Mouse (Mus musculus) left cerebral cortex, adult 9 months (tissue): ENCODE measurements at regions not wholly inside any gene's neighbourhood (a gene's known extent, or its start where the extent isn't known, plus 50 kb on each side); places are given as distances from the start of the nearest gene placed in this dataset.

Experiments used
- DNase-seq, 2 experiments: peaks; one replicate each; pipeline ENCODE4 v3.0.0; 2022; ENCODE audit warnings: low spot score in 2 of 2

DNA sequence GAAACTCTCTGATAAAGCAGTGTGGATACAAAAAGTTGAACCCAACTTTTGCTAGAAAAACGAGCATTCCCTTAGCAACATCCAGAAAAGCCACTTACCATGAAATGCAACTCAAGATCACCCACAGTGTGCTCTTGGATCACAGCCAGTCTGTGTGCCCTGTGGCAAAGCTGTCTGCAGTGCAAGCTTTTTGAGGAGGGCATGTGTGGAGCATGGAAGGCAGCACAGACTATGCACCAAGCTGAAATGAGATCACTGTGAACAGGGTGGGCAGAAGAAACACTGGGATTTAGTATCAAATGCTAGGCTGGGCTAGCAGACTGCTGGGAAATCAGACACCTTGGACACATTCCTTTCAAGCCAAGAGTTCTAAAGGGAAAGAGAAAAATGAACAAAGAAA is 162.4 kb downstream of the Sim1 start:
- DNase-seq = no peak

DNA sequence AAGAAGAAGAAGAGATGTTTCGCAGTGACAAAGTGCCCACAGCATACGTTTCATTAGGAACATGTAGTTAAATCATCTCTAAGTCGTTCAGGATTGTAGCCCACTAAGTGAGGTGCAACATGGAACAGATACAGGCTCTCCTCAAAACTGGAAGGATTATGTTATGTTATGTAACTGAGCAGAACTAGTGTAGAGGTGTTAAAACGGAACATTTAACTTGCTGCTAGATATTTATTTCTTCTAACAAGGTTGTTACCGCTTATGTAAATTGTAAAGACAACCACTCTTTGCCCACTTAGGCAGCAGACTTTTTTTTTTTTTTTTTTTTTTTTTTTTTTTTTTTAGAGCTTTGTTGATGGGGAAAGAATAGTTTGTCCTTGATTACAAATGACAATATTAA is 163.8 kb downstream of the Sim1 start:
- no peak for DNase-seq

DNA sequence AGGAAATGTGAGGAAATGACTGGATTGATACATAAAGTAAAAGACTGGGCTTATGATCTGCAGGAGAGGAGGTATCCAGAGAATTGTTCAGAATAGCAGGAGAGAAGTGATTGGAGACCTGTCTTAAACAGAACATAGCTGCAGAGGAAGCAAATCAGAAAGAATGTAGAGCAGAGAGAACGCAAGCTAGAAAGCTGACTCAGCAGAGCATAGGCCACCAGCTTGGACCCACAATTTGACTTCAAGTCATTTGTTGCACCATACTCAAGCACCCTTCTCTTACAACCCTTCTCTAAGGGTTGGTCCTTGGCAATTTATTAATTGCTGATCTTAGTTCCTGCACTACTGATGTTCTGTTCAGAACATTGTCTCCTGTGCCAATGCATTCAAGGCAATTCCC is 207.0 kb downstream of the Sim1 start:
- DNase-seq = no peak

DNA sequence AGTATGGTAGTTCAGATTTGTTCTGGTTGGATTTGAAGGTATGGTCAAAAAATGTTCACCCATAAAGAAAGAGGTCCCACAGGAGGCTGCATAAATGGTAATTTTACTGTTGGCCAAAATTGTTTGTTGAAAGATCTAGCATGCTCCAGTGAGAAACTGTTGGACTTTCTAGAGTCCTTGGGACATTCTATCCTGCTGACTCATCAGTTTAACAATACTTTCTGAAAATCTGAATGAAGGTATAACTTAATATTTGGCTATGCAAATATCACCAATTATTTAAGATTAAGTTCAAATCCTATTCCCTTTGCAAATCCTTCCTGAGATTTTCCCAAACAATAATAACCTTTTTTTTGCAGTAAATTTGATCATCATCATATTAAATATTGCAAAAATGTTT is 257.3 kb downstream of the Sim1 start:
- DNase-seq = no peak

DNA sequence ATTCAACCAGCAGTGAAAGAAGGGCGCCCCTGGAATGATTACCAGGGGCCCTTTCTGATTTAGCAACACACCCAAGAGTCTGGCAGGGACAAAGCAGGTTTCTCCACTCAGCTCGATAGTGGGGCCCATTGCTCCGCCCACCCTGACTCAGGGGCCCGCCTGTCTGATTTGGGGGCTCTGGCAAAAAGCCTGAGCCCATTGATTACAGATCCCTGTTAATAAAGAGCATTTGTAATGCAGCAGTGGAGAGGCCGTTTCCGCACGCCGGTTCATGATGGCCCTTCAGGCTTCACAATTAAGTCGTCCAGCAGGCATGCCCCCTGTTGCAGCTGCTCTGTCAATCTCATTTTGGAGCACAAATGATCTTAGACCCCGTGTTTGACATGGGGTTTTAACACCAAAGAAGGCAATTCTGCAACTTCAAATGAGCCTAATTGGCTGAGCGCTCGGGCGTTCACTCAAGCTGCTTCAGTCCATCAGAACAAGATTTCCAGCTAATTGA is 259.0 kb downstream of the Sim1 start:
- no peak for DNase-seq

DNA sequence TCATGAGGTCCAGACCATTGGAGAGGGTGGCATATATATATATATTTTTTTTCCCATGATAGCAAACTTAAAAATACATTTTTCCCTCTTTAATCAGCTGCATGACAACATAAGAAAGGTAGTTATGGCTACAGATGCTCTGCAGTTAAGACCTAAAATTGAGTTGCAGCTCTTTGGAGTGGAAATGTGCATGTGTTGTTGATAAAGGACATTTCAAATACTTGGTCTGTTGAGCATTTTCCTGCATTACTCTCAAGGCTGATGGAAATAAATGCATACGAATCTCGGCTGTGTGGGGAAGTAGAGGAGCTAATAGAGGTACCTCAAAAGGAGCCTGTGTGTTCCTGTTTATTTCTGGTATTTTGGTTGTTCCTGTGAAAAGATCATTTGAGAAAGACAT is 259.5 kb downstream of the Sim1 start:
- no peak for DNase-seq

DNA sequence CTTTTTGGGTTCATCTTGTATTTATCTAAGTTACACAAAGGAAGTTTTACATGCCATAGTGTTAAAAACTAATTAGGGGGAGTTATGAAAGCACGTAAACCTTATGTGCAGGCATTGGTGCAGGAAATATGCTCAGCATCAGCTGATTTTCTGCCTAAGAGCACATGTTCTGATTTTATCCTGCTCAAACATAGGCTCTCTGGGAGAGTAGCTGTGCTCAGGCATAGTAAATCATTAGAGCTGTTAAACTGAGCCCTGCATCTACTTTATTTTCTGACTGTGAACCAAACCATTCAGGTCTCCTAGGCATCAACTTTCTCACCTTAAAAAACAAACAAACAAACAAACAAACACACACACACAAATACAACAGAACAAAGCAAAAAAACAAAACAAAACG is 260.2 kb downstream of the Sim1 start:
- DNase-seq = no peak

DNA sequence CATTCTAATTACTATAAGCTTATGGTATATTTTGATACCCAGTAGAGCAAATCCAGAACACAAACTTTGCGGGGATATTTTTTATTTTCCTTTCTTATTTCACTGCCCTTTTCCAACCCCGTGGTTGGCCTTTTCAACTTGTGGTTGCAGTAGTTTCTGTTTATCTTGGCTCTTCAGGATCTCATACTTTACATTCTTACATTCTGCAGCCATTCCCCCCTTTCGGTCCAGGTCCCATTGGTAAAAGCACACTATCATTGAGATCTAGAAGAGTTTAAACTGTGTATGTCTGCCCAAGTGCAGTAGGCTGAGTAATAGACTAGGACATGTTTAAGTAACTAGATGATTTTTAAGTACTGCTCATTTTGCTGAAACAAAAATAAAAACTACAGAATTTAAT is 279.1 kb downstream of the Sim1 start:
- no peak for DNase-seq

DNA sequence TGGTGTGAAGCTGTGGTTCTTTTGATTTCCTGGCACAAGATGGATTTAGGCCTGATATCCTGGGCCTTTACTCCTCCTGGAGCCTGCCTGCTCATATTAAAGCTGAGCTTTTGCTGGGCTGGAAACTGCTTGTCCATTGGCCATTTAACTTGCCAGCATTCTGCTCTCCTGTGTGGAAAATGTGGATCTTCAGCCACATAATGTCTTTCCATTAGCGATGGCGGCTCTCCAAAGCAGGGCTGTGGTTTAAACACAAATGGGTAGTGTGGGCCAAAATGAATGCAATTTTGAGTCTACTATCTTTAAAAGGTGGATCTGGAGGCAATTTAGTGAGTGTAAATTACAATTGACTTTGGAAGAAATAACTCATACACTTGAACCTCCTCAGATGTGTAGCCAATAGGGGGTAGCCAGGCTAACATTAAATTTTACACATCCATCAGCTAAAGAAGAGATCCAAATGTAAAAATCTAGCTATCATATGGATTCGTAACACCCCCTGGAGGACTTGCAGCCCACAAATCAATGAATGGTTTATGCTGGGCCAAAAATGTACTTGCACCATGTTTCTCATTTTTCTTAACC is 281.5 kb downstream of the Sim1 start:
- DNase-seq = no peak

DNA sequence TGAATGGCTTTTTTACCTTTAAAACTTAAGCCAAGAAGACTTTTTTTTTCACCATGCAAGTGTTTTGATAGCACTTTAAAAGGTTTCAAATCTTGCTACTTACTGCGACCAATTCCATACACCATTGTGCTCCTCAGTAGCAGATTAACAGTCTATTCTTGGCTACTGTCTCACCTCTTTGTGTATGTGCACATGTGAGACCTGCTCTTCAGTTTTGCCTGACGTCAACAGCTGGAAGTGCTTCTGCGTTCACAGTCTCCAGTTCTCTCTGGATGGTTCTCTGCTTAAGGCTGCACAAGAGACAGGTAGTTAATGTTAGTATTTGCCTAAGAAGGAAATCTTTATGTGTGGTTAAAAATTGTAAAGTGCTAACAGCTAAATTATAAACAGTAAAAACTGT is 282.1 kb downstream of the Sim1 start:
- no peak for DNase-seq

DNA sequence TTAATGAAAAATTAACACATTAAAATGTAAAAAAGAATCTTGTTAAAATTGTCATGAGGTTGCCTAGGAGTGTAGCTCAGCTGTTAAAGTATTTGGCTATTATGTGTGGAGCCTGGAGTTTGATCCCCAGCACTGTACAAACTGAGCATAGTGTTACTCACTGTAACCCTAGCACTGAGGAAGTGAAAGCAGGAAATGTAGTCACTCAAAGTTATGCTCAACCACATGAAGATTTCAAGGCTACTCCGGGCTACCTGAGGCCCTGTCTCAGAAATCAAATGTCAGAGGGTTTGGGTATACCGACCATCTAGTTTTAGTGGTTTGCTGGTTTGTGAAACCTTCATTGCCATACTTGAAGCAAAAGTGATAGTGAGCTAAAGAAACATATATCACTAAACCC is 287.2 kb downstream of the Sim1 start:
- DNase-seq = no peak

DNA sequence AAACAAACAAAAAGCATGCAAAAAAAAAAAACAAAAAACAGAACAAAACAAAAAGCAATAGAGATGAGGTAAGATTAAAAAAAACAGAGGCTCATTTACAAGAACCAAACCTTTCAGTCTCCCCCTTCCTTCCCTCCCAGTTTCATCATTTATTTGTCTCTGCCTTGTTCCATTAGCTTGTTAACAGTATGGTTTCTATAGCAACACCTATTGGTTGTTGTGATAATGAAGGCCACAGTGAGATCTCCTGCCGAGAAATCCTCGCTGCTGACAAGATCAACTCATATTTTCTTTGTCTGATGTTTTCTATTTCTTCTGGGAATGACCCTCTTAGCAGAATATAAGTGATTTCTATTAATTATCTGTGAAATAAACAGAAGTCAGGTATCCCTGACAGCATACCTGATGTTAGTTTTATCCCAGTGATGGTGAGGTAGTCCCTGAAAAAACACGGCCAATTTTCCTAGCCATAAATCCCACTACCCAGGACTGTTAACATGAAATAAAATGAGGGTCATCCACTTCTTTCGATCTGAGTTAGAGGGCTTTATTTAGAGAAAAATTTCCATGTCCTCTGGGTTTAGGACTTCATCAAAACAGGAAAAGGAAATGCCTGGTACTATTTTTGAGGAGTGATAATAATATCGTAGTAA is 288.9 kb upstream of the Gm49339 start:
- no peak for DNase-seq

DNA sequence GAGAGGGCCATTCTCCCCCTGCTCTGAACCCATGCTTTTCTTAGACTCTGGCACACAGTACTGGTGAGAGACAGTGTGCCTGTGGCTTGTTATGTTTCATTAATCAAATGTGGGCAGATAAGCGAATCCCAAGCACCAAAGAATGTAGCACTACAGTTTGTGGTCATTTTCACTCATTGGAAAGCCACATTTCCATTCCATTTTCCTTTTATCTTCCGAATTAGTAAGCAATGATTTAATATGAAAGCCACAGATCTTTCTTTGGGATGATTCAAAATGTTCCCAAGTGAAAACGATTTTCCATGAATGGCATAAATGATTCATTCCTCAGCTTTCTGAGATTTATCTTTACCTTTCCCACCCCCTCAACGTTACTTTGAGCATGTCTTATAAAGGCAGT is 260.9 kb upstream of the Gm49339 start:
- DNase-seq = no peak

DNA sequence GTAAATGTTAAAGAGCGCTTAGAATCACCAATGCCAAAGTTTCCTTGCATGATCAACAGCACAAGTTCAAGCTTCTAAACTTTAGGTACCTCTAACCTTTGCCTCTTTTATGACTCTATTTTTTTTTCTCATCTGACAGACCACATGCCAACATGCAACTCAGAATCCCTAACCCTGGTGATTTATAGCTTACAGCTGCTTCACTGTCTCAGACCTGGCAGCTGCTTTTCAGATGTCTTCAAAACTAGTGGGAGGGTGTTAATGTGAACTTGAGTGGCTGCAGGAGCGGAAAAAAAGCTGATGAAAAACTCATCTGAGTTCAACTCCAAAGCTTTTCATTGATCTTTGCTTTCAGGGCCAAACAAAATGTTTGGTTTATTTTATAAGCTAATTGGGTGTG is 246.8 kb upstream of the Gm49339 start:
- no peak for DNase-seq

DNA sequence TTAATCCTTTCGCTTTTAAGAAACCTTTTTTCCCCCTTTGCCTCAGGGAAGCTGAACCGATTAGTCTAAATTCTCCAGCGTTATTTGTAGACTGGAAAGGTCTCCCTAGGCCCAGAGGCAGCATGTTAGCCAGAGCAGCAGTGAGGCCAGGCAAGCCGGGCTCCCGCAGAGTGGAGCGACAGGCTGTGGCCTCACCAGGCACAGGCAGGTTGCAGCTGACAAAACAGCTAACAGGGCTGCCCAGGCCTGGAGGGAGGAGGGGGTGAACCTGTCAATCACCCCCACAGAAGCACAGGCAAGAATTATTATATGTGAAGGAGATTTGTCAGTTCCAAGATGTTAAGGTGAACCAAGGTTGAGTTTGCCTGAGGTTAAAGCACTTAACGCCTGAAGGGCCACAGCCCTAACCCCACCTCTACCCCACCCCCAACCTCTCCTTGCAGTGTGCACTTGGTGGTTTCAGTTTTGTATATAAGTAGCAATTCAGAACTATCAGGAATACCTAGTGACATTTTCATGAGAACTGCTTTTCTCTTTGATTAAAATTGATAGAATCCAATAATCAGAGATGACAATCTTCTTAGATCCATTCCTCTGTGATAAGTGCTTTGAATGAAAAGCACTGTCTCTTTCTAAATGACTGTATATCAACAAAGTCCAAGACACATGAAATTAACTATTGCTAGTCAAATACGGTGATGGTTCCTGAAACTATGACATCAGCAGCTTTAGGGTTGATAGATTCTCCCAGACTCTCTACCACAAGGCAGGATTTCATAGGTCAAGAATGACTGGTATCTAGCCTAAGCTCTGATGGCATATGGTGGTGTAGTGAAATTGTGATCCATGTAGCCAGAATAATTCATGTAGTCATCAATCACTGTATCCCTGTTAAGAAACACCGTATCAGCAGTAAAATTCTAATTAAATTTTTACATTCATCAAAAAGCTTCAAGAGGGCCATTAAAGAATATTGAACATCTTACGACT is 244.5 kb upstream of the Gm49339 start:
- no peak for DNase-seq

DNA sequence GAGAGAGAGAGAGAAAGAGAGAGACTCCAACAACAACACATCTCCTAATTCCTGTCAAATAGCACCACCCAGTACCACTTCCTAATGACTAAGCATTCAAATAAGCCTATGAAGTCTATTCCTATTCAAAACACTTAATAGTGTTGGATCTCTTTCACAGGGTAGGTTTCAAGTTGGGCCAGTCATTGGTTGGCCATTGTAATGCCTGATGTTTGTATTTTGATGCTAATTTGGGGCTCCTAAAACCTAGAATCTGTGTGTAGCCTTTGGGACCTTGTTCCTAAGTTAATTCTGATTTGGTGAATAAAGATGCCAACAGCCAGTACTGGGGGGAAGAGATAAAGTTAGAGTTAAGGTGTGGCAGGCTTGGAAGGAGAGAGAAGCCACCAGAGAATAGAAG is 242.3 kb upstream of the Gm49339 start:
- no peak for DNase-seq

DNA sequence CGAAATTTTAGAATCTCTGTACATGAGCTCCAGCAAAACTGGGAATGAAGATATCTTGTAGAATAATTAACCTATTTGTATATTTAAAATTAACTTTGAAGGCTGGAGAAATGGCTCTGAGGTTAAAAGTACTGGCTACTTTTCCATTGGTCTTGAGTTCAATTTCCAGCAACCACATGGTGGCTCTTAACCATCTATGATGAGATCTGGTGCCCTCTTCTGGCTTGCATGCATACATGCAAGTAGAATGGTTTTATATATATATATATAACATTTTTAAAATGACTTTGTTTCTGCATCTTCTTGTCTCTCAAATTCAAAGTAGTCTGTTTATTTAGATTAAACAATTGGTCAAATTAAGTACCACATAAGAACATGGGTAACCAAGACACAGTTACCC is 227.0 kb upstream of the Gm49339 start:
- DNase-seq = no peak

DNA sequence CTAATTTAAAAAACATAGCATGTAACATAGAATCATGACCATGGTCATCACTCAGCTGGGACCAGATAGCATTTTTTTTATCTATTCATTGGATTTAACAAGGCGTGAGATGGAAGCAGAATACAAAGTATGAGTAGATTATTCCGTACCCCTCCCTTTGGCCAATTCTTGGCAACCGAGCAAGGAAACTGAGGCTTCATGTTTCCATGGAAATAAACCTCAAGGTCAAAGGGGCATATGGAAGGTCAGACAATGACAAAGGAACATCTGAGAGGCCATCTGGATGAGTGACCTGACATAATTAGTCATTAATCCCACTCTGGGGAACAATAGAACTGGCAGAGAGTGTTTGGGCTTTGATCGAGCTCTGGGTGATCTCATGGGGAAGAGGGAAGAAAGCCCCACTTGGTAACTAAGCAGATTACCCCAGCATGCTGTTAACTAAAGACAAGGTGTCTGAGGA is 222.8 kb upstream of the Gm49339 start:
- DNase-seq = no peak

DNA sequence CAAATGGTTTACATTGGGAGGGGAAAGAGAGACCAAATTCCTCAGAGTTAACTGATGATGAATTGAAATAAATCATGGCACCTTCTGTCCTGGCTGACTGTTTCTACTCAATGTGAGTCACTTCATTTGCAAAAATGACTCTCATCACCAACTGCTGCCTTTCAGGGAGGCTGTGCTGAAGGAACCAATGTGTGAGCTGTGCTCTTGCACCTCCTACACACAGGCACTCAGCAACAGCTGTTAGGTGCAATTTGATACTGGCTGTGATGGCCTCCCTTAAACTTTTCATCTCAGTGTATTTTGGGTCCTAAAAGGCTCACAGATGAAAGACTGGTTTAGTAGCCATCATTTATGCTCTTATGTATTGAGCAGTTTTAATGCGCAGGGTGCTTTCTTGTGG is 209.0 kb upstream of the Gm49339 start:
- peak; percentile 68 to 76 for DNase-seq

DNA sequence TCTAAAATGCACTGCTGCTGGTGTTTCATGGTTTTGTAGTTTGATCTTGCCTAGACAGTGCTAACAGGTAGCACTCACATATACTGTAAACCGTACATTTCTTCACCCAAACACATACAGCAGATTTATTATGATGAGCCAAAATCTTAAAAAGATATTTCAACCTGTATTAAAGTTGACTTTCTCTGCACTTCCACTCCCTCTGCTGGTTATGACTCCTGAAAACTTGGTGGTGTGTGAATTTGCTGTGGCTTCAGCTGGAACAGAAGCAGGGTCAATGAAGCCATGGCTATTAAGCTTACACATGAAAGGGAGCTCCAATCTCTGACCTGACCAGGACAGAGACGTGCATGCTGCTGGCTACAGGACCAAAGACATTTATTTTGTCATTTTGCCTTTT is 202.2 kb upstream of the Gm49339 start:
- no peak for DNase-seq

DNA sequence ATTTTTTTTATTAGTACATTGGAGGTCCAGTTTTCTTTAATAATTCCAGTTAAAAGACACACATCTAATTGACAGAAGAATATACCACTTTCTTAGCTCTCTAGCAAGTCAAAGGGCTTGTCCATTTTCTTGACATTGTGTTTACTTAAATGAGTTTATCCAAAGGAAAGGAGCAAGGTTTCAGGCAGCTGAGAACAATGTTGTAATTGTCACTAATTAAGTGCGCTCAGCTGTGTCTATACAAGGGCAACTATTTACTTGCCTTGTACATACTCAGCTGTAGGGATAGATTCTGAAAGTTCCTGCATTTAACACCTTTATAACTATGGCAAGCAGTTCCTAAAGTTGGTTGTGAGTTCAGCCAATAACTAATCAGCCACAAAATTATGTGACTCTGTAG is 198.0 kb upstream of the Gm49339 start:
- no peak for DNase-seq

DNA sequence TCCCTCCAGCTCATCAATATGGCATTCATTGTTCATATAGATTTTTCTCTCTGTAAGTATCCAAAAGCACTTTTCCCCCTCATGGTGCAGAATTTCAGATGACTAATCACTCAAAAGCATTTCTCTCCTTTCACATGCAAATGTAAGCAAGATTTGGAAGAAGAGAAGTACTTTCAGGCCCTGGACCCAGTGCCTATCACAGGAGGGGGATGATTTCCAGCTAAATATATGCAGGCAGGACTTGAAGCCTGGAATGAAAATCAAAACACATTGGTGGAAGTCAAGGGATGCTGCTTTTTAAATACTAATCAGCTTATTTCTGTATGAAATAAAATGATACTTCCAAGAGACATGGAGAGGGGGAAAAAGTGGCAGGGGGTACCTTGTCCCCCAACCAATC is 195.9 kb upstream of the Gm49339 start:
- no peak for DNase-seq

DNA sequence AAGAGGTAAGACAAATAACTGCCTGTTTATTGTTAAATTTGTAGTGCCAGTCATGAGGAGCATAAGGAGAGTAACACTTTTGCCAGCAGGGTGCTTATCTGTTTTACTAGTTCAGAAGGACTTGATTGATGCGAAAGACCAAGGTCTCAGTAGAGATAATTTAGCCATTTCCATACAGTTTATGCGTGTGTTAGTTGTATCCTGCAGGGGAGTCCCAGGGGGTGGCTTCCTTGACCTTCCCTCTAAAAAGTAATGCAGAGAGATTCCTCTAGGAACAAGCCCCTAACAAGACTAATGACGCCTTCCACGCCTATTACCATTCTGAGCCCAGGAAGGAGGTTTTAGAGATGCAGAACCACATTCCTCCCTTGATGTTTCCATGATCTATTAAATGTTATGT is 192.6 kb upstream of the Gm49339 start:
- DNase-seq = no peak
